Mouse (Mus musculus) neural tube, embryonic 15.5 days (tissue): Measurements from ENCODE around the gene Apoc3. TPM values are rescaled to one million over a fixed set of nuclear protein-coding genes. Genes with fewer than 3 reads are reported as not detected.
A peak's percentile ranks its signal among the peaks of the same experiment; 100 is the strongest.

Source experiments
- ATAC-seq: fragments of 200-750 bp; cut with Nextera tagmentation; 2 replicates; pipeline ENCODE4 v1.8.0; 2017; ENCODE audit warnings: mild to moderate bottlenecking, moderate TSS enrichment, moderate library complexity; ENCODE audit not compliant: low FRiP score
- H3K27ac ChIP-seq: fragments of 300-500 bp; sonication (generic); replicated peaks from 2 replicates; pipeline ENCODE4 v1.5.1; 2015; ENCODE audit warnings: mild to moderate bottlenecking, inconsistent platforms
- H3K27me3 ChIP-seq: fragments of 300-500 bp; sonication (generic); replicated peaks from 2 replicates; pipeline ENCODE4 v1.6.1; 2015; ENCODE audit warnings: inconsistent platforms
- H3K36me3 ChIP-seq: fragments of 300-500 bp; sonication (generic); 2 replicates; pipeline ENCODE4 v1.6.1; 2015; ENCODE audit warnings: inconsistent platforms
- H3K4me1 ChIP-seq: fragments of 300-500 bp; sonication (generic); 2 replicates; pipeline ENCODE4 v1.6.1; 2015; ENCODE audit warnings: inconsistent platforms
- H3K4me2 ChIP-seq: fragments of 300-500 bp; sonication (generic); 2 replicates; pipeline ENCODE4 v1.6.1; 2015; ENCODE audit warnings: inconsistent platforms, mild to moderate bottlenecking, moderate library complexity
- H3K4me3 ChIP-seq: fragments of 300-500 bp; sonication (generic); replicated peaks from 2 replicates; pipeline ENCODE4 v1.5.1; 2015; ENCODE audit warnings: mild to moderate bottlenecking, inconsistent platforms
- H3K9ac ChIP-seq: fragments of 300-500 bp; sonication (generic); replicated peaks from 2 replicates; pipeline ENCODE4 v1.6.1; 2015; ENCODE audit warnings: mild to moderate bottlenecking, inconsistent platforms
- H3K9me3 ChIP-seq: fragments of 300-500 bp; sonication (generic); replicated peaks from 2 replicates; pipeline ENCODE4 v1.6.1; 2016; ENCODE audit warnings: inconsistent platforms
- WGBS: fragments of 180-500 bp; shearing (Covaris S2); methylation state at CpG from one replicate; pipeline ENCODE4 v1.1.7; 2015; ENCODE audit warnings: mixed read lengths; 5-methylcytosine and 5-hydroxymethylcytosine counted together
- polyA plus RNA-seq: library from polyadenylated mRNA; unstranded; fragments of >200 nt; fragmentation: Nextera tagmentation; extraction: Ambion mirVana; gene quantifications from 2 replicates; pipeline ENCODE4 v1.2.1, GENCODE M21; 2015

Gene Apoc3
- 0.77 TPM in 1 of 2 replicates, not detected in the other for polyA plus RNA-seq

DNA sequence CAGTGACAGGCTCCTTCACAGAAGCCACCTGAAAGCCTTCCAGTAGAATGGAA, at the start of gene Apoc3:
Gene Apoc3, minus strand, starts transcription at position 41 of the 53 bp plus-strand sequence.
- H3K27ac ChIP-seq, result no peak within 1 kb of the TSS
- H3K9ac ChIP-seq, result no peak within 1 kb of the TSS
- no peaks in the 10 kb centered on the region for H3K9me3 ChIP-seq
- no peak for ATAC-seq
- H3K4me3 ChIP-seq, result no peak within 1 kb of the TSS
- no peak within 1 kb of the TSS for H3K4me2 ChIP-seq
- H3K27me3 ChIP-seq, result no peaks in the 10 kb centered on the region
- peaks cover 5% of the 10 kb centered on the region for H3K4me1 ChIP-seq
- H3K36me3 ChIP-seq, result no peaks in the 10 kb centered on the region

DNA sequence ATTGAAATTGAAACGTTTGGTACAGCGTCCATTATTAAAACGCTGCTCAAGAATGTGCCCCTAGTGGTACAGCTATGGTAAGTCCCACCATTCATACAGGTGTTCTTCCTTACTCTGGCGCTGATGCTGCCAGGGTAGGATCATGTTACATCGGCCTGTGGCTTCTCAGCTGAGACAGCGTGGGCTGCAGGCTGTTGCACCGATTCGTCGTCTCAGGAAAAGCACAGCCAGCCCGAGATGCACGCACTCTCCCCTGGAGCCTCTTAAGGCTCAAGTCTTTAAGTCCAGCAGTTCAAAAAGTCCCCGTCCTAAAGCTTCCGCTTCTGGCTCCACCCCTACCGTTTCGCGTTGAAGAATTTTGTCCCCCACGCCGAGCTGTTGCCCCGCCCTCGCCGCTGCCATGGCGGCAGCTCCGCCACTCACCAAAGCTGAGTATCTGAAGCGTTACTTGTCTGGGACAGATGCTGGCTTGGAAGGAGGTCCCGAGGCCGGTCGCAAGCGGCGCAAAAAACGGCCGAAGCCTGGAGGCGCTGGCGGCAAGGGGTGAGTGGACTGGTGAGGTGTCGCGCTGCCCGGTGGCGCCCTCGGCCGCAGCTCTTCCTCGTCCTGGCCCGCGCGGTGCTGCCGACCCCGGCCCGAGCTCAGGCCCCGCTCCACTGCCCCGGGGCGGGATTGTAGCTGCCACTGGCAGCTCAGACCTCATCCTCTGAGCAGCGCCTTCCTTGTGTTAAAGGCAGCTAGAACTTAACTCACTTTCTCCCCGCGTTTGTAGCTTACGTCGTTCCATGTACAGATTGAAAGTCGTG, 47.4 kb upstream of the Apoc3 start, which contains the start of gene Bud13:
Gene Bud13, plus strand, starts transcription at position 378 of the 806 bp plus-strand sequence.
- peak; percentile 92 for ATAC-seq
- Histone ChIP-seq H3K4me2 (peak within 1 kb of the TSS; percentile 83), H3K4me3 (peak within 1 kb of the TSS; percentile 90), H3K9me3 (no peaks in the 10 kb centered on the region), H3K4me1 (peaks cover 16% of the 10 kb centered on the region), H3K27me3 (no peaks in the 10 kb centered on the region), H3K9ac (peak within 1 kb of the TSS; percentile 83), H3K27ac (peak within 1 kb of the TSS; percentile 85), H3K36me3 (peaks cover 47% of the 10 kb centered on the region)
- under 1% methylated on average over 54 of the region's 55 CpGs for WGBS

DNA sequence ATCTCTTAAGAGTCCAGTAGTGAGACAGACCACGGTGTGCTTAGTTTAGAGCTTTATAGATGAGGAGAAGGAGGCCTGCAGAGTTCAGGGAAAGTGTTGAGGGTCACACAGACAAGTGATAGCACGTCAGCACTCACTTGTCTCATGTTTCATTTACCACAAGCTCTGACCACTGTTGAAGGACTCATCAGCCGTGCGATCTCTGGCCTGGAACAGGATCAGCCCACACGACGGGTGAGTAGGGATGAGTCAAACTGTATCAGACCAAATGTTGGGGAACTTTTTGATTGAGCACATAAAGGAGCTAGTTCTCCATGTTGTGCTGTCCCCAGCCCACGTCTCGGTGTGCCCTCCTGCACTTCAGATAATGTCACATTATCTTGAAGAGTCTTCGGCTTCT, 39.1 kb upstream of the Apoc3 start:
- no peak for ATAC-seq
- Histone ChIP-seq H3K9ac (no peak overlapping the region), H3K4me3 (peak overlapping the region; percentile 80; the same call in 1 of the 2 replicates), H3K27me3 (peaks cover 15% of the 10 kb centered on the region), H3K4me1 (peaks cover 17% of the 10 kb centered on the region), H3K9me3 (no peaks in the 10 kb centered on the region), H3K36me3 (peaks cover 40% of the 10 kb centered on the region), H3K27ac (no peak overlapping the region), H3K4me2 (peak overlapping the region; percentile 95; the same call in 1 of the 2 replicates)
- 94% methylated on average over 9 of the region's 9 CpGs for WGBS

DNA sequence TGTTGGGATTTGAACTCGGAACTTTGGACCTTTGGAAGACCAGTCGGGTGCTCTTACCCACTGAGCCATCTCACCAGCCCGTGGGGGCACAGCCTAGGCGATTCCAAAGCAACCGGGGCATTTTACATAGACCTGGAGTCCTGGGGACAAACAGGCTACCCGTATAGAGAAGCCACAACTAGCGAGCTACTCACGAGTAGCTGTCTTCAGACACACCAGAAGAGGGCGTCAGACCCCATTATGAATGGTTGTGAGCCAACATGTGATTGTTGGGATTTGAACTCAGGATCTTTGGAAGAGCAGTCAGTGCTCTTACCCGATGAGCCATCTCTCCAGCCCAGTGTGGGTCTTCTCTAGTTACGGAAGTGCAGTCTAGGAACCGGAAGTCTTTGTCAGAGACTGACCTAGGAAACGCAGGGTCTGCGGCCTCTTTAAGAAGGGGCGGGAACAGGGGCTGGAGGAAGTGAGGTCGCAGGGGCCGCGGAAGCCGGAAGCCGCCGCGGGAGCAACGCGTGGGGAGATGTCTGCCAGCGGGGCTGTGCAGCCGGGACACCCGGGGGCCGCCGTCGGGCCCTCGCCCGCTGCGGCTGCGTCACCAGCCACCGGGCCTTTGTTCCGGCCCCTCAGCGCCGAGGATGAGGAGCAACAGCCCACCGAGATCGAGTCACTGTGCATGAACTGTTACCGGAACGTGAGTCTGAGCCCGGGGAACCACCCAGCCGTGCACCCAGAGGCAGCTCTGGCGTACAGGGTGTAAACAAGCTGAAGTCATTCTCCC, 37.4 kb upstream of the Apoc3 start, which contains the start of gene Zpr1:
Gene Zpr1, plus strand, starts transcription at position 388 of the 778 bp plus-strand sequence.
- peak within 1 kb of the TSS; percentile 71 for H3K27ac ChIP-seq
- WGBS, result 6% methylated on average over 45 of the region's 45 CpGs
- H3K4me2 ChIP-seq, result peak within 1 kb of the TSS; percentile 95
- H3K9me3 ChIP-seq, result no peaks in the 10 kb centered on the region
- peak; percentile 94 for ATAC-seq
- H3K9ac ChIP-seq, result peak within 1 kb of the TSS; percentile 63
- peak within 1 kb of the TSS; percentile 80 for H3K4me3 ChIP-seq
- H3K36me3 ChIP-seq, result peaks cover 30% of the 10 kb centered on the region
- H3K27me3 ChIP-seq, result peaks cover 25% of the 10 kb centered on the region
- peaks cover 17% of the 10 kb centered on the region for H3K4me1 ChIP-seq

DNA sequence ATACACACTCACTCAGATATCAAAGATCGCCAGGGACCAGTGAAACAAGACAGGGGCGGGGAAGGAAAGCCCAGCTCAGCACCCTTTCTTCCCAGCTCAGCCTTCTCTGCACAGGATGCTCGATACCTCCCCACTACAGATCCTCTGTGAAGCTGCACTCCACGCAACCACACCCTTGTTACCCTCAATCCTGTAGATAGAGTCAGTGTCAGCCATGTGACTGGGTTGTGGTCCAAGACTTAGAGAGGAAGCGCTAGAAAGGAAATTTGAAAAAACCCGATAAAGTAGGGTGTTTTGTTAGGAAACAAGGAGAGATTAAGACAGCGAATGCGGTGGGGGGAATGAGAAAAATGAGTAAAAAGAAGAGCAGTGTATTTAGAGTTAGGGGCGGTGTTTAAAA, 36.6 kb upstream of the Apoc3 start:
- H3K4me3 ChIP-seq, result 0 out of 2 replicates have a peak overlapping the region, but pooled peaks have one; percentile 80

GRCm38 (mm10) chr9:46270782-46271181, 35.3 kb upstream of the Apoc3 start:
- ATAC-seq, result no peak
- H3K4me2 ChIP-seq, result no peak overlapping the region
- WGBS, result 90% methylated on average over 4 of the region's 4 CpGs
- peaks cover 25% of the 10 kb centered on the region for H3K27me3 ChIP-seq
- H3K9me3 ChIP-seq, result no peaks in the 10 kb centered on the region
- H3K27ac ChIP-seq, result no peak overlapping the region
- no peak overlapping the region for H3K4me3 ChIP-seq
- H3K36me3 ChIP-seq, result peaks cover 9% of the 10 kb centered on the region
- no peak overlapping the region for H3K9ac ChIP-seq
- H3K4me1 ChIP-seq, result peaks cover 17% of the 10 kb centered on the region

More for the DNA sequence above, 36.6 kb upstream of the Apoc3 start:
- H3K4me2 ChIP-seq, result no peak overlapping the region
- H3K27ac ChIP-seq, result no peak overlapping the region
- H3K27me3 ChIP-seq, result peaks cover 25% of the 10 kb centered on the region
- no peak for ATAC-seq
- peaks cover 22% of the 10 kb centered on the region for H3K36me3 ChIP-seq
- 90% methylated on average over 9 of the region's 9 CpGs for WGBS
- peaks cover 17% of the 10 kb centered on the region for H3K4me1 ChIP-seq
- H3K9me3 ChIP-seq, result no peaks in the 10 kb centered on the region
- H3K9ac ChIP-seq, result no peak overlapping the region

- Histone ChIP-seq H3K4me3 (no peak overlapping the region), H3K4me2 (no peak overlapping the region), H3K27me3 (peaks cover 25% of the 10 kb centered on the region), H3K9ac (no peak overlapping the region), H3K36me3 (no peaks in the 10 kb centered on the region), H3K9me3 (no peaks in the 10 kb centered on the region), H3K27ac (no peak overlapping the region), H3K4me1 (peaks cover 10% of the 10 kb centered on the region)
- ATAC-seq, result no peak
- 90% methylated on average over 5 of the region's 5 CpGs for WGBS
Measured at GRCm38 (mm10) chr9:46269125-46269524, 33.7 kb upstream of the Apoc3 start.

GRCm38 (mm10) chr9:46268343-46268873, 33.0 kb upstream of the Apoc3 start, which contains the start of gene Apoa5:
TSS of gene Apoa5 (plus strand) at chr9:46268633.
- Histone ChIP-seq H3K27ac (no peak within 1 kb of the TSS), H3K27me3 (peaks cover 25% of the 10 kb centered on the region), H3K9me3 (no peaks in the 10 kb centered on the region), H3K4me2 (no peak within 1 kb of the TSS), H3K9ac (no peak within 1 kb of the TSS), H3K36me3 (no peaks in the 10 kb centered on the region), H3K4me3 (no peak within 1 kb of the TSS), H3K4me1 (peaks cover 3% of the 10 kb centered on the region)
- WGBS, result 57% methylated on average over 7 of the region's 7 CpGs
- ATAC-seq, result no peak

DNA sequence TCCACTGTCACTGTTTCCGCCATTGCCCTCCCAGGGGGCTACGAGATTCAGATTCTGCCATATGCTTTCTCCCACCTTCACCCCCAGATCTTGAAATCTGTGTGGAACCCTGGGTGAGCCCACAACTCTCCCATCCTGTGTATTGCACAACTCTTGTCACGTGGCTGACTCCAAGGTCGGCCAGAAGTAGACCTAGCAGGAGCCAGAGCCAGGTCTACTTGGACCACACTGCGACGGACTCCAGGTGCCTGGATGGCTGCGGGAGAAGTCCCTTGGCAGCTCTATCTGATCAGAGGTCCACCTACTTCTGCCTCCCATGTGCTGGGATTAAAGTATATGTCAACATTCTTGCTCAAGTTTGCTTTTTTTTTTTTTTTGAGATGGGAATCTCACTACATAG, 25.7 kb upstream of the Apoc3 start:
- Histone ChIP-seq H3K4me1 (no peaks in the 10 kb centered on the region), H3K4me2 (no peak overlapping the region), H3K36me3 (no peaks in the 10 kb centered on the region), H3K4me3 (no peak overlapping the region), H3K9me3 (no peaks in the 10 kb centered on the region), H3K27ac (no peak overlapping the region), H3K9ac (no peak overlapping the region), H3K27me3 (no peaks in the 10 kb centered on the region)
- no peak for ATAC-seq
- 91% methylated on average over 7 of the region's 7 CpGs for WGBS

GRCm38 (mm10) chr9:46259111-46259510, 23.7 kb upstream of the Apoc3 start:
- H3K36me3 ChIP-seq, result no peaks in the 10 kb centered on the region
- WGBS, result 89% methylated on average over 6 of the region's 6 CpGs
- no peak overlapping the region for H3K4me2 ChIP-seq
- H3K4me3 ChIP-seq, result no peak overlapping the region
- H3K27me3 ChIP-seq, result no peaks in the 10 kb centered on the region
- no peak for ATAC-seq
- H3K9me3 ChIP-seq, result no peaks in the 10 kb centered on the region
- no peak overlapping the region for H3K9ac ChIP-seq
- no peaks in the 10 kb centered on the region for H3K4me1 ChIP-seq
- no peak overlapping the region for H3K27ac ChIP-seq

DNA sequence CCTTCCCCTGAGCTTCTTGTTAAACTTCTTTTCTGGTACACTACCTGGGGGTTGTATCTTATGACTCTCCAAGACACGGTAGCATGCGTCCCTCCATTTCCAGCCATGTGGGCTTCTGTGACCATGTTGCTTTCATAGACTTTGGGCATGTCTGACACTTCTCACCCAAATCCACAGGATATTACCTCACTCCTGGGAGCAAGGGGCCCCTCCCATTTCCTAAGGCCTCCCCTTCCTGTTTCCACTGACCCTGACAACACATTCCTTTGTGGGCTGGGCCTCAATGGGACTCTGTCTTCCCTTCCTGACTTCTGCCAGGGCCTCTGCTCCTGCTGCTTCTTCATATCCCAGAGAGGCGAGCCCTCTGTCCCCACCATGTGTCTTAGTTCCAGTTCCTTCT, 22.1 kb upstream of the Apoc3 start:
- WGBS, result 96% methylated on average over 3 of the region's 3 CpGs

More for the DNA sequence above, 22.1 kb upstream of the Apoc3 start:
- H3K4me2 ChIP-seq, result no peak overlapping the region
- no peak for ATAC-seq
- no peaks in the 10 kb centered on the region for H3K9me3 ChIP-seq
- no peak overlapping the region for H3K4me3 ChIP-seq
- H3K27me3 ChIP-seq, result no peaks in the 10 kb centered on the region
- no peaks in the 10 kb centered on the region for H3K4me1 ChIP-seq
- H3K27ac ChIP-seq, result no peak overlapping the region
- no peaks in the 10 kb centered on the region for H3K36me3 ChIP-seq
- no peak overlapping the region for H3K9ac ChIP-seq
